Mouse (Mus musculus) MEL (cell line): Measurements from ENCODE around the gene Josd2.

Experiments
- CHD1 ChIP-seq: IDR thresholded peaks from 2 replicates; pipeline ENCODE4 v1.6.1; 2012; ENCODE audit warnings: low read depth, mild to moderate bottlenecking, inconsistent platforms, low read length, improper control_type of control experiment
- CTCF ChIP-seq, 3 experiments: IDR thresholded peaks in 2 of 3; conservative IDR thresholded peaks in 1 of 3; 2 replicates each; pipeline ENCODE4 v1.5.1; 2011 to 2012; ENCODE audit warnings: low read length in 3 of 3, low read depth in 2 of 3, mild to moderate bottlenecking in 2 of 3, improper control_type of control experiment in 1 of 3, inconsistent platforms in 1 of 3, mixed read lengths in 1 of 3, moderate library complexity in 1 of 3; ENCODE audit not compliant: control insufficient read depth in 1 of 3, insufficient read depth in 1 of 3, poor library complexity in 1 of 3, severe bottlenecking in 1 of 3
- EP300 ChIP-seq, 2 experiments: IDR thresholded peaks; 2 replicates each; pipeline ENCODE4 v1.6.1; 2011; ENCODE audit warnings: improper control_type of control experiment in 2 of 2, low read length in 2 of 2, low read depth in 1 of 2, mild to moderate bottlenecking in 1 of 2
- POLR2A ChIP-seq, 2 experiments: IDR thresholded peaks; 2 replicates each; pipeline ENCODE4 v1.6.1; 2011 to 2012; ENCODE audit warnings: low read length in 2 of 2, mild to moderate bottlenecking in 2 of 2, control low read depth in 1 of 2, improper control_type of control experiment in 1 of 2, low read depth in 1 of 2, moderate library complexity in 1 of 2; ENCODE audit not compliant: control insufficient read depth in 1 of 2, insufficient read depth in 1 of 2, poor library complexity in 1 of 2
- USF1 ChIP-seq: IDR thresholded peaks from 2 replicates; pipeline ENCODE4 v1.6.1; 2014; ENCODE audit warnings: low read depth, mild to moderate bottlenecking, inconsistent platforms, low read length, improper control_type of control experiment, moderate library complexity
- ZC3H11A ChIP-seq: IDR thresholded peaks from 2 replicates; pipeline ENCODE4 v1.6.1; 2012; ENCODE audit warnings: low read depth, mild to moderate bottlenecking, inconsistent platforms, low read length, improper control_type of control experiment
- ZMIZ1 ChIP-seq: IDR thresholded peaks from 2 replicates; pipeline ENCODE4 v1.6.1; 2012; ENCODE audit warnings: low read depth, mild to moderate bottlenecking, inconsistent platforms, low read length, improper control_type of control experiment, moderate library complexity

DNA sequence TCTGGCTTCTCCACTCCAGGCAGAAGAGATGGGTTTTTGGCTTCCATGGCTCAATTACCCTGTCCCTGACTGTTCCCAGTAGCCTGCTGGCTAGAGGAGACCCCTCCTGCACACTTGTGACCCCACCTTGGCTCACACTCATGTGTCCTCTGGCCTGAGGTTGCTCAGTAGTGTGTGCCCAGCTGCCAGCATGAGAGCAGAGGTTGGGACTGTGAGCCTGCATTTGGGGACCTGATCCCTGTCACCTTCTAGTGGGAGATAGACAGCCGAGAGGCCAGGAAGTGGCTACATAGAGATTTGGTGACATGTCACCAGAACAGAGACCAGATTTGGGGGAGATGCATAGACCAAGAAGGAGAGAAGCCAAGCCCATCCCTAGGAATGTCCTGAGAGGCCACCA lies 30.6 kb upstream of the Josd2 start:
- TF ChIP-seq CTCF (IDR thresholded peaks at IDR 0.05 in 2 of 3, conservative IDR thresholded peaks at IDR 0.05 in 1 of 3; ENCODE audit: control insufficient read depth in 1 of 3, insufficient read depth in 1 of 3, low read depth in 2 of 3, low read length in 3 of 3, poor library complexity in 1 of 3, severe bottlenecking in 1 of 3) (no peak), POLR2A (IDR thresholded peaks at IDR 0.05; ENCODE audit: control insufficient read depth in 1 of 2, insufficient read depth in 1 of 2, low read depth in 1 of 2, low read length in 2 of 2, poor library complexity in 1 of 2) (no peak), ZMIZ1 (no peak), CHD1 (no peak), USF1 (no peak), EP300 (IDR thresholded peaks at IDR 0.05; ENCODE audit: low read depth in 1 of 2, low read length in 2 of 2) (no peak), ZC3H11A (no peak)
